Mouse (Mus musculus) liver, embryonic 16.5 days (tissue): ENCODE measurements at regions not wholly inside any gene's neighbourhood (a gene's known extent, or its start where the extent isn't known, plus 50 kb on each side); places are given as distances from the start of the nearest gene placed in this dataset.

Experiments used
- ATAC-seq: fragments of 200-750 bp; cut with Nextera tagmentation; 2 replicates; pipeline ENCODE4 v1.8.0; 2017; ENCODE audit warnings: low read depth, mild to moderate bottlenecking, moderate number of reproducible peaks, moderate library complexity
- H3K27ac ChIP-seq: fragments of 300-500 bp; sonication (generic); 2 replicates; pipeline ENCODE4 v1.5.1; 2014; ENCODE audit warnings: mild to moderate bottlenecking, low read length
- H3K27me3 ChIP-seq: fragments of 300-500 bp; sonication (generic); 2 replicates; pipeline ENCODE4 v1.6.1; 2014; ENCODE audit warnings: low read depth, low read length, mixed read lengths; ENCODE audit not compliant: control insufficient read depth, insufficient read depth
- H3K36me3 ChIP-seq: fragments of 300-500 bp; sonication (generic); 2 replicates; pipeline ENCODE4 v1.6.1; 2014; ENCODE audit warnings: mild to moderate bottlenecking; ENCODE audit not compliant: control insufficient read depth, insufficient read depth
- H3K4me1 ChIP-seq: fragments of 300-500 bp; sonication (generic); 2 replicates; pipeline ENCODE4 v1.6.1; 2014; ENCODE audit warnings: low read depth, low read length, mixed read lengths; ENCODE audit not compliant: control insufficient read depth
- H3K4me2 ChIP-seq: fragments of 300-500 bp; sonication (generic); 2 replicates; pipeline ENCODE4 v1.6.1; 2014; ENCODE audit warnings: low read depth, low read length, mixed read lengths
- H3K4me3 ChIP-seq: fragments of 300-500 bp; sonication (generic); 2 replicates; pipeline ENCODE4 v1.5.1; 2014; ENCODE audit warnings: low read depth, mild to moderate bottlenecking, low read length
- H3K9ac ChIP-seq: fragments of 300-500 bp; sonication (generic); 2 replicates; pipeline ENCODE4 v1.6.1; 2014; ENCODE audit warnings: low read depth, low read length
- H3K9me3 ChIP-seq: fragments of 300-500 bp; sonication (generic); replicated peaks from 2 replicates; pipeline ENCODE4 v1.6.1; 2016; ENCODE audit warnings: low read length; ENCODE audit not compliant: control insufficient read depth
- WGBS: fragments of 180-500 bp; shearing (Covaris S2); extraction: QIAGEN DNeasy Blood & Tissue Kit; methylation state at CpG from one replicate; pipeline ENCODE4 v1.1.7; 2014; ENCODE audit not compliant: insufficient replicate concordance; 5-methylcytosine and 5-hydroxymethylcytosine counted together

GRCm38 (mm10) chr3:50813760-50814400 is 370.5 kb upstream of the Slc7a11 start:
- whole genome bisulfite sequencing, result 64% methylated on average over 5 of the region's 5 CpGs
- Histone ChIP-seq H3K36me3 (no peaks in the 10 kb centered on the region), H3K9ac (no peak overlapping the region), H3K9me3 (no peaks in the 10 kb centered on the region), H3K4me1 (no peaks in the 10 kb centered on the region), H3K4me2 (no peak overlapping the region), H3K27me3 (no peaks in the 10 kb centered on the region), H3K4me3 (no peak overlapping the region), H3K27ac (no peak overlapping the region)
- ATAC-seq, result no peak

GRCm38 (mm10) chr3:50815716-50816115 is 372.3 kb upstream of the Slc7a11 start:
- Histone ChIP-seq H3K4me1 (no peaks in the 10 kb centered on the region), H3K27ac (no peak overlapping the region), H3K36me3 (no peaks in the 10 kb centered on the region), H3K9ac (no peak overlapping the region), H3K4me2 (no peak overlapping the region), H3K9me3 (no peaks in the 10 kb centered on the region), H3K27me3 (no peaks in the 10 kb centered on the region), H3K4me3 (no peak overlapping the region)
- ATAC-seq, result no peak
- WGBS, result 63% methylated on average over 10 of the region's 10 CpGs

GRCm38 (mm10) chr3:50816479-50816878 is 373.1 kb upstream of the Slc7a11 start:
- Histone ChIP-seq H3K4me1 (no peaks in the 10 kb centered on the region), H3K36me3 (no peaks in the 10 kb centered on the region), H3K27me3 (no peaks in the 10 kb centered on the region), H3K9me3 (no peaks in the 10 kb centered on the region), H3K4me2 (no peak overlapping the region), H3K9ac (no peak overlapping the region), H3K27ac (no peak overlapping the region), H3K4me3 (no peak overlapping the region)
- WGBS, result 66% methylated on average over 8 of the region's 8 CpGs
- ATAC-seq, result no peak

- H3K27me3 ChIP-seq, result no peaks in the 10 kb centered on the region
- no peaks in the 10 kb centered on the region for H3K9me3 ChIP-seq
- no peaks in the 10 kb centered on the region for H3K36me3 ChIP-seq
- no peak overlapping the region for H3K9ac ChIP-seq
- WGBS, result 44% methylated on average over 3 of the region's 3 CpGs
- no peak for ATAC-seq
- no peak overlapping the region for H3K4me3 ChIP-seq
- no peaks in the 10 kb centered on the region for H3K4me1 ChIP-seq
- no peak overlapping the region for H3K27ac ChIP-seq
- no peak overlapping the region for H3K4me2 ChIP-seq
Observed at GRCm38 (mm10) chr3:50817361-50817760, 373.9 kb upstream of the Slc7a11 start.

- Histone ChIP-seq H3K27ac (no peak overlapping the region), H3K4me2 (no peak overlapping the region), H3K9me3 (no peaks in the 10 kb centered on the region), H3K27me3 (no peaks in the 10 kb centered on the region), H3K4me3 (no peak overlapping the region), H3K4me1 (no peaks in the 10 kb centered on the region), H3K36me3 (no peaks in the 10 kb centered on the region), H3K9ac (no peak overlapping the region)
- ATAC-seq, result no peak
- WGBS, result 45% methylated on average over 1 of the region's 1 CpGs
Observed at GRCm38 (mm10) chr3:50820776-50821175, 377.4 kb upstream of the Slc7a11 start.

- no peak overlapping the region for H3K9ac ChIP-seq
- no peak for ATAC-seq
- no peaks in the 10 kb centered on the region for H3K27me3 ChIP-seq
- H3K36me3 ChIP-seq, result no peaks in the 10 kb centered on the region
- no peak overlapping the region for H3K27ac ChIP-seq
- no peaks in the 10 kb centered on the region for H3K4me1 ChIP-seq
- WGBS, result 60% methylated on average over 5 of the region's 5 CpGs
- no peak overlapping the region for H3K4me3 ChIP-seq
- H3K9me3 ChIP-seq, result no peaks in the 10 kb centered on the region
- no peak overlapping the region for H3K4me2 ChIP-seq
Observed at GRCm38 (mm10) chr3:50825534-50826423, 382.4 kb upstream of the Slc7a11 start.

- no peak overlapping the region for H3K4me2 ChIP-seq
- ATAC-seq, result no peak
- 56% methylated on average over 2 of the region's 2 CpGs for WGBS
- no peaks in the 10 kb centered on the region for H3K4me1 ChIP-seq
- H3K4me3 ChIP-seq, result no peak overlapping the region
- no peaks in the 10 kb centered on the region for H3K27me3 ChIP-seq
- H3K27ac ChIP-seq, result no peak overlapping the region
- no peak overlapping the region for H3K9ac ChIP-seq
- H3K36me3 ChIP-seq, result no peaks in the 10 kb centered on the region
- H3K9me3 ChIP-seq, result no peaks in the 10 kb centered on the region
Observed at GRCm38 (mm10) chr3:50826424-50826819, 383.0 kb upstream of the Slc7a11 start.

GRCm38 (mm10) chr3:50829211-50829610 is 385.8 kb upstream of the Slc7a11 start:
- Histone ChIP-seq H3K36me3 (no peaks in the 10 kb centered on the region), H3K27ac (no peak overlapping the region), H3K4me2 (no peak overlapping the region), H3K27me3 (no peaks in the 10 kb centered on the region), H3K9me3 (no peaks in the 10 kb centered on the region), H3K4me3 (no peak overlapping the region), H3K4me1 (no peaks in the 10 kb centered on the region), H3K9ac (no peak overlapping the region)
- WGBS, result 71% methylated on average over 3 of the region's 3 CpGs
- no peak for ATAC-seq

- Histone ChIP-seq H3K4me1 (no peaks in the 10 kb centered on the region), H3K4me2 (no peak overlapping the region), H3K9me3 (no peaks in the 10 kb centered on the region), H3K36me3 (no peaks in the 10 kb centered on the region), H3K9ac (no peak overlapping the region), H3K27me3 (no peaks in the 10 kb centered on the region), H3K27ac (no peak overlapping the region), H3K4me3 (no peak overlapping the region)
- 57% methylated on average over 6 of the region's 6 CpGs for WGBS
- ATAC-seq, result no peak
Observed at GRCm38 (mm10) chr3:50830446-50830845, 387.0 kb upstream of the Slc7a11 start.
